Comparison of ENCODE assay signal across 23 mouse cellular contexts in the genomic region with DNA sequence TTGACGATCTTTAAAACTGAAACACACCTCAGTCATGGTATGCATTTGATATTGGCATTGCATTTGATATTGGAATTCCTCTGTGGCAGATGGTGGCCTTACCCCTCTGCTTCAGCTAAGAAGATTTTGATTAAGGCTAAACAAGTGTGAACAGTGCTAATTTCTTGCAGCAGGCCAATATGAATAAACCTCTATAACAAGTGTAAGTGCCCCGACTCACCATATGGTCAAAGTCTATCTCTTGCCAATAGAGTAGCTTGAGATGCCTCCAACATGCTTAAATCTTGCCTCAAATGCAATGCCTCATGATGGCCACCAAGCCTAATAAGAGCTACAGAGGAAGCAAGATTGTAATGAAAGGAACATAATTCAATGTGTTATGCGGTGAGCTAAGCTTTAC.
DNase-seq lines count a peak whose midpoint lies in the region; ATAC-seq lines count a peak whose summit lies in the region.
"Had no signal": no experiment of that assay in that cellular context is flagged by ENCODE, and none has a peak within 500 bp of the region (broad histone marks: within the 10 kb centered on the region; RNA-seq: fewer than 3 reads in every experiment).

No protein-coding gene starts in this region.

- peak; percentile 66 for ATAC-seq in forebrain, embryonic 14.5 days
- ATAC-seq: forebrain, postnatal 0 days; intestine, postnatal 0 days; Patski had no signal

- no peaks in the 10 kb centered on the region for H3K4me1 ChIP-seq in forebrain, embryonic 14.5 days (ENCODE audit: control insufficient read depth, insufficient read depth, low read length)
- H3K4me1 ChIP-seq in forebrain, embryonic 10.5 days, result no peaks in the 10 kb centered on the region
- H3K4me1 ChIP-seq: heart, embryonic 10.5 days; heart, embryonic 15.5 days; hindbrain, embryonic 12.5 days; limb, embryonic 13.5 days; lung, embryonic 15.5 days; neural tube, embryonic 13.5 days had no signal

- H3K4me2 ChIP-seq in forebrain, embryonic 14.5 days (ENCODE audit: low read length), result no peak overlapping the region
- H3K4me2 ChIP-seq: heart, embryonic 15.5 days; hindbrain, embryonic 12.5 days; limb, embryonic 13.5 days; liver, embryonic 11.5 days; lung, embryonic 15.5 days; midbrain, embryonic 11.5 days; neural tube, embryonic 13.5 days had no signal

- WGBS in forebrain, embryonic 14.5 days, result 70% methylated on average over 3 of the region's 3 CpGs
- 90% methylated on average over 3 of the region's 3 CpGs for WGBS in forebrain, embryonic 10.5 days

- no peaks in the 10 kb centered on the region for H3K36me3 ChIP-seq in forebrain, embryonic 14.5 days (ENCODE audit: control insufficient read depth, insufficient read depth, low read length)
- H3K36me3 ChIP-seq in forebrain, embryonic 10.5 days (replicated peaks), result no peaks in the 10 kb centered on the region
- H3K36me3 ChIP-seq: heart, embryonic 10.5 days; heart, embryonic 15.5 days; hindbrain, embryonic 12.5 days; limb, embryonic 13.5 days; lung, embryonic 15.5 days; neural tube, embryonic 13.5 days had no signal

- no peaks in the 10 kb centered on the region for H3K9me3 ChIP-seq in forebrain, embryonic 14.5 days (replicated peaks; ENCODE audit: control insufficient read depth, low read length)
- no peaks in the 10 kb centered on the region for H3K9me3 ChIP-seq in forebrain, embryonic 10.5 days
- H3K9me3 ChIP-seq: heart, embryonic 10.5 days; heart, embryonic 15.5 days; hindbrain, embryonic 12.5 days; limb, embryonic 13.5 days; lung, embryonic 15.5 days; neural tube, embryonic 13.5 days had no signal

- H3K27me3 ChIP-seq in forebrain, embryonic 14.5 days (replicated peaks; ENCODE audit: control insufficient read depth, insufficient read depth, low read length), result no peaks in the 10 kb centered on the region
- no peaks in the 10 kb centered on the region for H3K27me3 ChIP-seq in forebrain, embryonic 10.5 days (ENCODE audit: poor library complexity, severe bottlenecking)
- H3K27me3 ChIP-seq: heart, embryonic 15.5 days; hindbrain, embryonic 12.5 days; limb, embryonic 13.5 days; lung, embryonic 15.5 days; neural tube, embryonic 13.5 days; Patski had no signal

- H3K9ac ChIP-seq in forebrain, embryonic 14.5 days (ENCODE audit: low read length), result no peak overlapping the region
- H3K9ac ChIP-seq: forebrain, postnatal 0 days; heart, embryonic 15.5 days; hindbrain, embryonic 12.5 days; limb, embryonic 13.5 days; lung, embryonic 15.5 days; neural tube, embryonic 13.5 days had no signal

- H3K27ac ChIP-seq in forebrain, embryonic 14.5 days (ENCODE audit: low read depth, low read length), result no peak overlapping the region
- no peak overlapping the region for H3K27ac ChIP-seq in forebrain, embryonic 10.5 days
- H3K27ac ChIP-seq: heart, embryonic 10.5 days; heart, embryonic 15.5 days; hindbrain, embryonic 12.5 days; limb, embryonic 13.5 days; lung, embryonic 15.5 days; neural tube, embryonic 13.5 days had no signal

- peak; percentile 69 for DNase-seq in forebrain, embryonic 14.5 days (ENCODE audit: low spot score)
- DNase-seq in forebrain, embryonic 10.5 days (ENCODE audit: extremely low spot score, low spot score), result no peak
- peak; percentile 15 for DNase-seq in retina, postnatal 1 day
- DNase-seq in retina, embryonic 14.5 days (ENCODE audit: low spot score), result no peak
- DNase-seq in cerebellum, adult 9-10 months, result peak; percentile 78
- no peak for DNase-seq in thymus, postnatal 10 days (ENCODE audit: low spot score in 2 of 2)
- no peak for DNase-seq in heart, postnatal 10 days
- DNase-seq: adrenal gland, postnatal 25 days; forebrain, postnatal 0 days; heart, postnatal 36 days; kidney, postnatal 14 days; right cerebral cortex, postnatal 14 days had no signal

- no peak overlapping the region for H3K4me3 ChIP-seq in forebrain, embryonic 14.5 days (ENCODE audit: low read depth, low read length)
- H3K4me3 ChIP-seq in forebrain, embryonic 10.5 days, result no peak overlapping the region
- H3K4me3 ChIP-seq: erythroblast, embryonic 14.5 days; heart, embryonic 10.5 days; heart, embryonic 15.5 days; hindbrain, embryonic 12.5 days; limb, embryonic 13.5 days; lung, embryonic 15.5 days; neural tube, embryonic 13.5 days had no signal

- intact Hi-C loops in heart, postnatal 10 days (cut with DNase I), result no loop called here

Comparison
In these comparisons a context has a peak if more than half of its experiments do, and no peak if none do; other contexts are left out.
1. DNase-seq: peak in forebrain, embryonic 14.5 days (single experiment), retina, postnatal 1 day (single experiment) and cerebellum, adult 9-10 months (single experiment); none in forebrain, embryonic 10.5 days (single experiment), retina, embryonic 14.5 days (single experiment), thymus, postnatal 10 days (0 of 2) and heart, postnatal 10 days (0 of 2).